Mouse (Mus musculus): Measurements from ENCODE around the gene Cxcl16.

- TF ChIP-seq CTCF (IDR thresholded peaks at IDR 0.05; ENCODE audit: control insufficient read depth, insufficient read depth, insufficient replicate concordance, low read depth, low read length), result no peak
- no peak for TF ChIP-seq POLR2A (IDR thresholded peaks at IDR 0.05; ENCODE audit: control insufficient read depth, low read depth, low read length)
Measured at GRCm38 (mm10) chr11:70433569-70433943, 26.2 kb downstream of the Cxcl16 start.

All from testis, adult 2 months (tissue).